Mouse (Mus musculus): ENCODE data around the gene Frmd5.

- TF ChIP-seq CEBPB (IDR thresholded peaks at IDR 0.05; ENCODE audit: insufficient read depth, poor library complexity, severe bottlenecking) (no peak), POLR2A (IDR thresholded peaks at IDR 0.05; ENCODE audit: insufficient read length, low read depth) (no peak), E2F4 (IDR thresholded peaks at IDR 0.05; ENCODE audit: insufficient read depth) (no peak), REST (IDR thresholded peaks at IDR 0.05; ENCODE audit: insufficient read depth, insufficient read length) (no peak), MAX (IDR thresholded peaks at IDR 0.05; ENCODE audit: low read depth) (no peak), SRF (IDR thresholded peaks at IDR 0.05; ENCODE audit: control insufficient read depth, insufficient read length, low read depth) (no peak), POLR2AphosphoS2 (IDR thresholded peaks at IDR 0.05; ENCODE audit: insufficient read length, low read depth) (no peak)
Observed at GRCm38 (mm10) chr2:121846050-121846449, 39.2 kb upstream of the Frmd5 start.
